In genomic region chr13:118656991-118657390, GRCm38 (mm10) we compare ENCODE assay signal across 28 mouse cellular contexts. TPM values are rescaled to one million over a fixed set of nuclear protein-coding genes. Genes with fewer than 3 reads are reported as not detected.
DNase-seq lines count a peak whose midpoint lies in the region; ATAC-seq and TF ChIP-seq lines count a peak whose summit lies in the region.
"Had no signal": no experiment of that assay in that cellular context is flagged by ENCODE, and none has a peak within 500 bp of the region (broad histone marks: within the 10 kb centered on the region; RNA-seq: fewer than 3 reads in every experiment).

No protein-coding gene starts in this region.

- 15% methylated on average over 5 of the region's 5 CpGs for WGBS in cerebellum, adult 2 months
- 50% methylated on average over 5 of the region's 5 CpGs for WGBS in hindbrain, postnatal 0 days
- WGBS in hindbrain, embryonic 14.5 days, result 46% methylated on average over 5 of the region's 5 CpGs
- 76% methylated on average over 5 of the region's 5 CpGs for WGBS in kidney, embryonic 16.5 days

- no peak overlapping the region for H3K4me3 ChIP-seq in cerebellum, adult 2 months (replicated peaks; ENCODE audit: insufficient read depth, low read depth, low read length)
- no peak overlapping the region for H3K4me3 ChIP-seq in hindbrain, postnatal 0 days (ENCODE audit: low read length)
- H3K4me3 ChIP-seq in hindbrain, embryonic 14.5 days (replicated peaks; ENCODE audit: low read length), result no peak overlapping the region
- no peak overlapping the region for H3K4me3 ChIP-seq in kidney, embryonic 16.5 days (ENCODE audit: low read length)
- H3K4me3 ChIP-seq: embryonic facial prominence, embryonic 13.5 days; embryonic facial prominence, embryonic 15.5 days; erythroblast, embryonic 14.5 days; forebrain, embryonic 10.5 days; forebrain, embryonic 12.5 days had no signal

- no peaks in the 10 kb centered on the region for H3K36me3 ChIP-seq in hindbrain, postnatal 0 days (ENCODE audit: insufficient read depth, low read length)
- H3K36me3 ChIP-seq in hindbrain, embryonic 14.5 days (replicated peaks; ENCODE audit: control insufficient read depth, insufficient read depth), result no peaks in the 10 kb centered on the region
- H3K36me3 ChIP-seq in kidney, embryonic 16.5 days (ENCODE audit: insufficient read depth, low read length), result no peaks in the 10 kb centered on the region
- H3K36me3 ChIP-seq: embryonic facial prominence, embryonic 13.5 days; embryonic facial prominence, embryonic 15.5 days; forebrain, embryonic 10.5 days; forebrain, embryonic 12.5 days; G1E had no signal

- H3K9ac ChIP-seq in hindbrain, postnatal 0 days (replicated peaks; ENCODE audit: low read length), result no peak overlapping the region
- H3K9ac ChIP-seq in hindbrain, embryonic 14.5 days, result no peak overlapping the region
- no peak overlapping the region for H3K9ac ChIP-seq in kidney, embryonic 16.5 days (replicated peaks; ENCODE audit: low read length)
- H3K9ac ChIP-seq: embryonic facial prominence, embryonic 13.5 days; embryonic facial prominence, embryonic 15.5 days; forebrain, embryonic 12.5 days had no signal

- H3K9me3 ChIP-seq in hindbrain, postnatal 0 days (ENCODE audit: low read length), result no peaks in the 10 kb centered on the region
- no peaks in the 10 kb centered on the region for H3K9me3 ChIP-seq in hindbrain, embryonic 14.5 days (ENCODE audit: control insufficient read depth, low read length)
- no peaks in the 10 kb centered on the region for H3K9me3 ChIP-seq in kidney, embryonic 16.5 days (ENCODE audit: low read length)
- H3K9me3 ChIP-seq: embryonic facial prominence, embryonic 13.5 days; embryonic facial prominence, embryonic 15.5 days; forebrain, embryonic 10.5 days; forebrain, embryonic 12.5 days; G1E had no signal

- H3K4me1 ChIP-seq in cerebellum, adult 2 months (ENCODE audit: control insufficient read depth, insufficient read depth, low read length), result no peaks in the 10 kb centered on the region
- no peaks in the 10 kb centered on the region for H3K4me1 ChIP-seq in hindbrain, postnatal 0 days (ENCODE audit: insufficient read depth, low read length)
- no peaks in the 10 kb centered on the region for H3K4me1 ChIP-seq in hindbrain, embryonic 14.5 days (replicated peaks; ENCODE audit: control insufficient read depth, insufficient read depth, low read length)
- H3K4me1 ChIP-seq in kidney, embryonic 16.5 days (ENCODE audit: insufficient read depth, low read length), result no peaks in the 10 kb centered on the region
- H3K4me1 ChIP-seq: embryonic facial prominence, embryonic 13.5 days; embryonic facial prominence, embryonic 15.5 days; forebrain, embryonic 10.5 days; forebrain, embryonic 12.5 days had no signal

- no peak for ATAC-seq in hindbrain, postnatal 0 days
- no peak for ATAC-seq in hindbrain, embryonic 14.5 days (ENCODE audit: low FRiP score)
- no peak for ATAC-seq in kidney, embryonic 16.5 days (ENCODE audit: low FRiP score, low TSS enrichment)
- ATAC-seq: activated CD4-positive, CD25-positive, alpha-beta regulatory T cell, adult 4 months; CD4-positive, CD25-positive, alpha-beta regulatory T cell, adult 4 months; forebrain, embryonic 14.5 days; forebrain, embryonic 16.5 days; Patski had no signal

- no peak for TF ChIP-seq POLR2A in cerebellum, adult 2 months (IDR thresholded peaks at IDR 0.05; ENCODE audit: borderline replicate concordance, insufficient read depth, low read length)
- no peak for TF ChIP-seq POLR2A in brain, embryonic 14.5 days (IDR thresholded peaks at IDR 0.05; ENCODE audit: borderline replicate concordance, extremely low read depth, insufficient read depth, insufficient read length, poor library complexity, severe bottlenecking)

- H3K4me2 ChIP-seq in hindbrain, postnatal 0 days (ENCODE audit: low read depth, low read length), result no peak overlapping the region
- no peak overlapping the region for H3K4me2 ChIP-seq in hindbrain, embryonic 14.5 days (replicated peaks)
- peak overlapping the region; percentile 12; the same call in 1 of the 2 replicates for H3K4me2 ChIP-seq in kidney, embryonic 16.5 days (replicated peaks; ENCODE audit: low read depth, low read length)
- H3K4me2 ChIP-seq: embryonic facial prominence, embryonic 13.5 days; embryonic facial prominence, embryonic 15.5 days; forebrain, embryonic 12.5 days had no signal

- no peaks in the 10 kb centered on the region for H3K27me3 ChIP-seq in cerebellum, adult 2 months (ENCODE audit: control insufficient read depth, insufficient read depth, low read length)
- H3K27me3 ChIP-seq in hindbrain, postnatal 0 days (ENCODE audit: insufficient read depth, low read length), result no peaks in the 10 kb centered on the region
- H3K27me3 ChIP-seq in hindbrain, embryonic 14.5 days (ENCODE audit: control insufficient read depth, insufficient read depth, low read length), result no peaks in the 10 kb centered on the region
- H3K27me3 ChIP-seq in kidney, embryonic 16.5 days (ENCODE audit: insufficient read depth, low read length), result no peaks in the 10 kb centered on the region
- H3K27me3 ChIP-seq: CH12.LX; embryonic facial prominence, embryonic 13.5 days; embryonic facial prominence, embryonic 15.5 days; forebrain, embryonic 12.5 days; Patski had no signal

- DNase-seq in cerebellum, postnatal 10 days, result peak; percentile 51 to 64
- no peak for DNase-seq in cerebellum, adult 2 months
- peak; percentile 12 for DNase-seq in hindbrain, postnatal 0 days (ENCODE audit: low spot score)
- DNase-seq in hindbrain, embryonic 14.5 days (ENCODE audit: low spot score), result no peak
- no peak for DNase-seq in kidney, postnatal 4 days
- peak; percentile 36 for DNase-seq in brain, embryonic 14.5 days (ENCODE audit: low read depth)
- DNase-seq: adrenal gland, adult 8-10 months; adrenal gland, postnatal 14 days; adrenal gland, postnatal 36 days; B cell, adult 2 months; cerebellum, adult 11 months; cerebellum, adult 8-10 months; cerebellum, adult 9-11 months; cerebellum, postnatal 36 days had no signal

- no peak for TF ChIP-seq CTCF in cerebellum, adult 2 months (IDR thresholded peaks at IDR 0.05; ENCODE audit: borderline replicate concordance, insufficient read depth, low read depth, low read length)
- no peak for TF ChIP-seq CTCF in hindbrain, postnatal 0 days (IDR thresholded peaks at IDR 0.05; ENCODE audit: low read depth)
- TF ChIP-seq CTCF in brain, embryonic 14.5 days (IDR thresholded peaks at IDR 0.05; ENCODE audit: borderline replicate concordance, extremely low read depth, insufficient read depth, insufficient read length), result no peak

- H3K27ac ChIP-seq in cerebellum, adult 2 months (ENCODE audit: insufficient read depth, low read length), result no peak overlapping the region
- no peak overlapping the region for H3K27ac ChIP-seq in hindbrain, postnatal 0 days
- H3K27ac ChIP-seq in hindbrain, embryonic 14.5 days, result no peak overlapping the region
- no peak overlapping the region for H3K27ac ChIP-seq in kidney, embryonic 16.5 days (ENCODE audit: low read length)
- H3K27ac ChIP-seq: embryonic facial prominence, embryonic 13.5 days; embryonic facial prominence, embryonic 15.5 days; forebrain, embryonic 10.5 days; forebrain, embryonic 12.5 days had no signal

RNA-seq across cellular contexts. Expression of gene Fgf10, which starts 12.6 kb away (rescaled TPM):
- polyA plus RNA-seq in cerebellum, adult 2 months (2012; rRNA removed), result 1.1 and 1.8 TPM in 2 replicates
- 1.0 and 2.1 TPM in 2 replicates for total RNA-seq in hindbrain, postnatal 0 days (2014; rRNA removed)
- 2.2 TPM in 2 replicates for polyA plus RNA-seq in hindbrain, postnatal 0 days (2015; fragmentation: Nextera tagmentation; extraction: Ambion mirVana)
- polyA plus RNA-seq in hindbrain, embryonic 14.5 days (2014; fragmentation: Nextera tagmentation; extraction: Ambion mirVana), result 2.6 and 3.9 TPM in 2 replicates
- polyA plus RNA-seq in kidney, embryonic 16.5 days (2015; fragmentation: Nextera tagmentation; extraction: Ambion mirVana), result 4.3 and 5.4 TPM in 2 replicates
- polyA plus RNA-seq in brain, embryonic 14.5 days (2012; rRNA removed), result 0.88 and 1.3 TPM in 2 replicates
- total RNA-seq: CH12.LX; common myeloid progenitor, adult 5-6 weeks had no signal
- polyA plus RNA-seq: activated CD4-positive, CD25-positive, alpha-beta regulatory T cell, adult 4 months; erythroblast, embryonic 14.5 days had no signal

Comparison
In these comparisons a context has a peak if more than half of its experiments do, and no peak if none do; other contexts are left out.
1. DNase-seq: peak in cerebellum, postnatal 10 days (2 of 2), hindbrain, postnatal 0 days (single experiment) and brain, embryonic 14.5 days (single experiment); none in cerebellum, adult 2 months (0 of 2), hindbrain, embryonic 14.5 days (single experiment) and kidney, postnatal 4 days (0 of 2).